Mouse (Mus musculus): Measurements from ENCODE around the gene Tle3. TPM values are rescaled to one million over a fixed set of nuclear protein-coding genes. Genes with fewer than 3 reads are reported as not detected.

Tle3 gene
- polyA plus RNA-seq, 2 experiments, result 2.9 to 4.6 TPM

GRCm38 (mm10) chr9:61461859-61462258 lies 89.7 kb downstream of the Tle3 start:
- Histone ChIP-seq H3K4me3 (ENCODE audit: insufficient read depth in 1 of 2, low read depth in 2 of 2, low read length in 2 of 2) (no peak overlapping the region), H3K27me3 (ENCODE audit: control insufficient read depth, insufficient read depth, low read length) (no peaks in the 10 kb centered on the region; the same call in 1 of the 2 replicates), H3K9me3 (ENCODE audit: control insufficient read depth, low read length) (no peaks in the 10 kb centered on the region), H3K36me3 (replicated peaks; ENCODE audit: control insufficient read depth, insufficient read depth, low read depth) (no peaks in the 10 kb centered on the region), H3K4me2 (ENCODE audit: low read depth) (no peak overlapping the region), H3K9ac (replicated peaks) (no peak overlapping the region), H3K4me1 (replicated peaks; ENCODE audit: control insufficient read depth in 2 of 2, insufficient read depth in 2 of 2, low read length in 1 of 2) (no peaks in the 10 kb centered on the region), H3K27ac (no peak overlapping the region)
- DNase-seq (ENCODE audit: low read depth in 3 of 3, low spot score in 3 of 3) (no peak), ATAC-seq (ENCODE audit: insufficient read depth) (no peak)
- no peak for TF ChIP-seq CTCF (IDR thresholded peaks at IDR 0.05; ENCODE audit: low read depth)
- no peak for TF ChIP-seq EP300 (IDR thresholded peaks at IDR 0.05; ENCODE audit: low read depth)
- WGBS (ENCODE audit: insufficient replicate concordance), result 37% methylated on average over 4 of the region's 4 CpGs

- H3K27me3 ChIP-seq (ENCODE audit: control insufficient read depth, insufficient read depth, low read length), result no peaks in the 10 kb centered on the region; the same call in 1 of the 2 replicates
- 57% methylated on average over 3 of the region's 3 CpGs for WGBS (ENCODE audit: insufficient replicate concordance)
- H3K9ac ChIP-seq (replicated peaks), result no peak overlapping the region
- DNase-seq (ENCODE audit: low read depth in 3 of 3, low spot score in 3 of 3) (no peak), ATAC-seq (ENCODE audit: insufficient read depth) (no peak)
- no peak overlapping the region for H3K4me2 ChIP-seq (ENCODE audit: low read depth)
- no peaks in the 10 kb centered on the region for H3K36me3 ChIP-seq (replicated peaks; ENCODE audit: control insufficient read depth, insufficient read depth, low read depth)
- H3K27ac ChIP-seq, result no peak overlapping the region
- TF ChIP-seq EP300 (IDR thresholded peaks at IDR 0.05; ENCODE audit: low read depth) (no peak), CTCF (IDR thresholded peaks at IDR 0.05; ENCODE audit: low read depth) (no peak)
- H3K4me1 ChIP-seq (replicated peaks; ENCODE audit: control insufficient read depth in 2 of 2, insufficient read depth in 2 of 2, low read length in 1 of 2), result no peaks in the 10 kb centered on the region
- H3K4me3 ChIP-seq (ENCODE audit: insufficient read depth in 1 of 2, low read depth in 2 of 2, low read length in 2 of 2), result no peak overlapping the region
- H3K9me3 ChIP-seq (ENCODE audit: control insufficient read depth, low read length), result no peaks in the 10 kb centered on the region
Observed at GRCm38 (mm10) chr9:61467436-61467835, 95.3 kb downstream of the Tle3 start.

All from liver, embryonic 14.5 days (tissue).